Mouse (Mus musculus): ENCODE measurements around the gene Plac1.

DNA sequence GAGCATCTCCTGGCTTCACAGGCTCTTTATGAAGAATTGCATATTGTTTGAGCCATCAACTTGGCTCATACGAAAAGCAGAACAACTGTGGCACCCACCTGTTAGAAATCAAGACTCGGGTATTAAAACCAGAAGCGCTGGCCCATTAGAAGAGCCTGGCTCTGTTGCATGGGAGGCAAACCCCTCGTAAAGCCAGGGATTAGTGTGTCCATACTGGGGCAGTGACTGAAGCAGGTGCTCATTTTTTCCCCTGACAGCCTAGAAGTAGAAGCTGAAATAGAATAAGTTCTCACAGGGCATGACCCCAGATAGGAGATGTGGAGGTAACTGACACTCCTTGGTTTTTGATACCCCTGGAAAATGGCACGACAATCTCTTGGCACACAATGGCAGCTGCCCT is 154.4 kb downstream of the Plac1 start:
- no peak for TF ChIP-seq POLR2A (IDR thresholded peaks at IDR 0.05; ENCODE audit: borderline replicate concordance, control insufficient read depth, low read depth, low read length)
- TF ChIP-seq CTCF (IDR thresholded peaks at IDR 0.05; ENCODE audit: control insufficient read depth, insufficient read depth, low read length) = no peak
